Mouse (Mus musculus) hindbrain, postnatal 0 days (tissue): ENCODE measurements at regions not wholly inside any gene's neighbourhood (a gene's known extent, or its start where the extent isn't known, plus 50 kb on each side); places are given as distances from the start of the nearest gene placed in this dataset.

Experiments used
- ATAC-seq: fragments of 200-750 bp; cut with Nextera tagmentation; 2 replicates; pipeline ENCODE4 v1.8.0; 2017; ENCODE audit warnings: mild to moderate bottlenecking, moderate TSS enrichment, moderate library complexity
- DNase-seq: peaks from one replicate; pipeline ENCODE4 v3.0.0-alpha.2; 2015; ENCODE audit warnings: low spot score
- H3K27ac ChIP-seq: fragments of 300-500 bp; sonication (generic); 2 replicates; pipeline ENCODE4 v1.5.1; 2014; ENCODE audit warnings: mild to moderate bottlenecking
- H3K27me3 ChIP-seq: fragments of 300-500 bp; sonication (generic); 2 replicates; pipeline ENCODE4 v1.6.1; 2014; ENCODE audit warnings: low read length, mixed read lengths; ENCODE audit not compliant: insufficient read depth
- H3K36me3 ChIP-seq: fragments of 300-500 bp; sonication (generic); 2 replicates; pipeline ENCODE4 v1.6.1; 2014; ENCODE audit warnings: low read length, mixed read lengths; ENCODE audit not compliant: insufficient read depth
- H3K4me1 ChIP-seq: fragments of 300-500 bp; sonication (generic); 2 replicates; pipeline ENCODE4 v1.6.1; 2014; ENCODE audit warnings: antibody characterized with exemption, low read length, mixed read lengths; ENCODE audit not compliant: insufficient read depth
- H3K4me2 ChIP-seq: fragments of 300-500 bp; sonication (generic); 2 replicates; pipeline ENCODE4 v1.6.1; 2014; ENCODE audit warnings: low read depth, mild to moderate bottlenecking, low read length, moderate library complexity, mixed read lengths
- H3K4me3 ChIP-seq: fragments of 300-500 bp; sonication (generic); 2 replicates; pipeline ENCODE4 v1.5.1; 2014; ENCODE audit warnings: low read length
- H3K9ac ChIP-seq: fragments of 300-500 bp; sonication (generic); replicated peaks from 2 replicates; pipeline ENCODE4 v1.6.1; 2014; ENCODE audit warnings: mild to moderate bottlenecking, low read length, moderate library complexity, mixed read lengths
- H3K9me3 ChIP-seq: fragments of 300-500 bp; sonication (generic); 2 replicates; pipeline ENCODE4 v1.6.1; 2016; ENCODE audit warnings: low read length, mixed read lengths
- CTCF ChIP-seq: IDR thresholded peaks from 2 replicates; pipeline ENCODE4 v1.5.1; 2016; ENCODE audit warnings: antibody characterized with exemption, control low read depth, low read depth
- WGBS: fragments of 180-500 bp; shearing (Covaris S2); extraction: QIAGEN DNeasy Blood & Tissue Kit; methylation state at CpG from one replicate; pipeline ENCODE4 v1.1.7; 2014; 5-methylcytosine and 5-hydroxymethylcytosine counted together

GRCm38 (mm10) chr8:101442563-101442962, 1342.9 kb downstream of the Cdh11 start:
- H3K9ac ChIP-seq: no peak overlapping the region
- no peak overlapping the region for H3K27ac ChIP-seq
- DNase-seq (no peak), ATAC-seq (no peak)
- H3K4me3 ChIP-seq: no peak overlapping the region
- no peak for TF ChIP-seq CTCF
- no peaks in the 10 kb centered on the region for H3K27me3 ChIP-seq
- H3K36me3 ChIP-seq: no peaks in the 10 kb centered on the region
- 91% methylated on average over 2 of the region's 2 CpGs for WGBS
- H3K4me1 ChIP-seq: no peaks in the 10 kb centered on the region
- H3K9me3 ChIP-seq: no peaks in the 10 kb centered on the region
- H3K4me2 ChIP-seq: no peak overlapping the region

GRCm38 (mm10) chr8:101435691-101436090, 1349.8 kb downstream of the Cdh11 start:
- WGBS: 54% methylated on average over 4 of the region's 4 CpGs
- DNase-seq (peak; percentile 16), ATAC-seq (no peak)
- H3K9ac ChIP-seq: no peak overlapping the region
- no peak overlapping the region for H3K4me3 ChIP-seq
- H3K27me3 ChIP-seq: no peaks in the 10 kb centered on the region
- H3K4me2 ChIP-seq: no peak overlapping the region
- H3K36me3 ChIP-seq: no peaks in the 10 kb centered on the region
- no peak for TF ChIP-seq CTCF
- no peaks in the 10 kb centered on the region for H3K4me1 ChIP-seq
- no peaks in the 10 kb centered on the region for H3K9me3 ChIP-seq
- no peak overlapping the region for H3K27ac ChIP-seq
